Mouse (Mus musculus): ENCODE results near the gene Cd177. TPM values are rescaled to one million over a fixed set of nuclear protein-coding genes. Genes with fewer than 3 reads are reported as not detected.

The Cd177 gene
- 2.9 TPM for polyA plus RNA-seq (2017; shearing (Covaris generic))

DNA sequence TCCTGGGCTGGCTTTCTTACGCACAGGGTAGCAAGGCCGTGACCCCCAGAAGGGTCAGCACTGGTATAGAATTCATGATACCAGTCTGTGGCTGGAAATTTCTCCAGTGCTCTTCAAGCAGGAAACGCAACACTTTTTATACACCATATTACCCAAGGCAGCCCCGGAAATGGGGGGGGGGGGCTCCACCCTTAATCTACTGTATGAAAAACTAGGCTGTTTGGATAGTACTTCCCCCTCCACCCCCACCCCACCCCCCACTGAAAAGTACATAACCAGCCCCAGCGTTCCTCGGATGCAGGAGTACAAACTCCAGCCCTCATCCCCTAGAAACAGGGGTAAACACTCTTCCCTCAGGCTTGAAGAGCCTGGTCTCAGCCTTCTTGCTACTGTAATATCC, at the start of gene Cd177:
Gene Cd177, minus strand, starts transcription at position 101 of the 400 bp plus-strand sequence.

GRCm38 (mm10) chr7:24776918-24777317, 16.8 kb upstream of the Cd177 start, which contains the start of gene Ceacam10:
Gene Ceacam10, plus strand, starts transcription at chr7:24777206.

DNA sequence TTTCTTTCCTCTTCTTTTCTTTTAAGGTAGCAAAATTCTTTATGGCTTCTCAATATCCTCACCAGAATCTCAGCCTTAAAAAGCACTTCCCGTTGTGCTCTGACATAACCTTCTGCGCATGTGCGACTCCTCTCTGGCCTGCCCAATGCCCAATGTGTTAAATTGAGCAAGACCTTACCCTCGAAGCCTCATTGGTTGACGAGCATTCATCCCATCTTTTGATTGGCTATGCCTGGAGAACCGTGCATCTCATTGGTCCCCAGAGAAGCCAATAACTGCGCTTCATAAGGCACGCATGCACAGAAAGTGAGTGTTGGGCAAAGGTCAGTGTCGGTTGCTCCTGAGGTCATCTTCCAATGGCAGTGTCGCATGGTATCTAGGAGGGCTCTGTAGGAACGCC, 33.3 kb downstream of the Cd177 start, which contains the start of gene Gm4763:
Gene Gm4763, minus strand, starts transcription at position 101 of the 400 bp plus-strand sequence.

GRCm38 (mm10) chr7:24708832-24709292, 51.2 kb downstream of the Cd177 start, which contains the start of gene BC049730:
Gene BC049730, plus strand, starts transcription at chr7:24709242.

Other genes with a start within 250 kb of the Cd177 start
- not detected for gene AC161166.1, start 247.9 kb downstream of the Cd177 start, polyA plus RNA-seq (2017; shearing (Covaris generic))
- 4.9 TPM for gene Irgq, start 229.6 kb downstream of the Cd177 start, polyA plus RNA-seq (2017; shearing (Covaris generic))
- gene Pinlyp, start 214.2 kb downstream of the Cd177 start, polyA plus RNA-seq (2017; shearing (Covaris generic)): not detected
- 63.5 TPM for gene Xrcc1, start 214.0 kb downstream of the Cd177 start, polyA plus RNA-seq (2017; shearing (Covaris generic))
- gene Ethe1, start 172.8 kb downstream of the Cd177 start, polyA plus RNA-seq (2017; shearing (Covaris generic)): 18.9 TPM
- not detected for gene Zfp575, start 172.7 kb downstream of the Cd177 start, polyA plus RNA-seq (2017; shearing (Covaris generic))
- 0.78 TPM for gene Phldb3, start 149.5 kb downstream of the Cd177 start, polyA plus RNA-seq (2017; shearing (Covaris generic))
- gene Lypd3, start 123.8 kb downstream of the Cd177 start, polyA plus RNA-seq (2017; shearing (Covaris generic)): not detected
- not detected for gene Tex101, start 83.6 kb downstream of the Cd177 start, polyA plus RNA-seq (2017; shearing (Covaris generic))
- gene BC049730, start 51.1 kb downstream of the Cd177 start, polyA plus RNA-seq (2017; shearing (Covaris generic)): not detected
- gene Gm4763, start 33.4 kb downstream of the Cd177 start, polyA plus RNA-seq (2017; shearing (Covaris generic)): not detected
- not detected for gene Ceacam10, start 16.9 kb upstream of the Cd177 start, polyA plus RNA-seq (2017; shearing (Covaris generic))
- 25.0 TPM for gene Gm9844, start 101.9 kb upstream of the Cd177 start, polyA plus RNA-seq (2017; shearing (Covaris generic))
- gene Lypd4, start 109.6 kb upstream of the Cd177 start, polyA plus RNA-seq (2017; shearing (Covaris generic)): not detected
- gene Dmrtc2, start 109.7 kb upstream of the Cd177 start, polyA plus RNA-seq (2017; shearing (Covaris generic)): not detected
- 7,388 TPM for gene Rps19, start 124.1 kb upstream of the Cd177 start, polyA plus RNA-seq (2017; shearing (Covaris generic))
- gene Cd79a, start 137.1 kb upstream of the Cd177 start, polyA plus RNA-seq (2017; shearing (Covaris generic)): 3.4 TPM
- gene Arhgef1, start 142.6 kb upstream of the Cd177 start, polyA plus RNA-seq (2017; shearing (Covaris generic)): 2,170 TPM
- not detected for gene Gm4881, start 184.2 kb upstream of the Cd177 start, polyA plus RNA-seq (2017; shearing (Covaris generic))
- gene Rabac1, start 212.4 kb upstream of the Cd177 start, polyA plus RNA-seq (2017; shearing (Covaris generic)): 964 TPM
- 1.2 TPM for gene Atp1a3, start 245.6 kb upstream of the Cd177 start, polyA plus RNA-seq (2017; shearing (Covaris generic))

All from naive thymus-derived CD4-positive, alpha-beta T cell, adult 5 months (primary cell).